Comparison of ENCODE assay signal across 12 mouse cellular contexts in the genomic region with DNA sequence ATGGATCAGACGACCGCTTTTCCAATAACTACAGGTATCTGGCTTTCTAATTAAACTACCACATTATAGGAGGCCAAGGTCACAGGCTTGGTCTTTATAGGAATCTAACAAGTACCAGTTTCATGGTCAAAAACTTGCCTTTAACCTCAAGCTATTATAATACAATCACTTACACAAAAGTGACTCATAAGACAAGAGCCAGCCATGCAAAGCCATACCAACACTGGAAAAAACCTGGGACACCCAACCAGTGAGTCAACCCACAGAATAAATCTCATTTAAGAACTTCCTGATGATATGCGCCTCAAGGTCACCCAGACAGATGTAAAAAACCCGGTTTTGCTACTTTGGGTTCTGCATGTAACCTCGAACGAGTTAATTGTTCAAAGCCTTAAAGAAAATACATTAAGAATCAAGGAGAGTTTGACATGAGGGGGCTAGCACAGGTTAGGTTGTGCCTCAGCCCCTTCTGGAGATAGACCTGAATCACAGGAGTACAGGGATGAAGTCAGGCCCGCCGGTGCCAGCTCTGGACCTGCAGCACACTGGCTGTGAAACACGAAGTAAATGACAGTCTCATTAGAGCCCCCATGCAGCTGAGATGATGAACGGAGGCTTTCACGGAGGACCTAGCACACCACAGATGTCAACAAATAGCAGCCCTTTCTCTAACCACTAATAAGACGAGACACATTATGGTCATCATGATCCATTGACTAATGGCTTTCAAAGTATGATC. TPM values are rescaled to one million over a fixed set of nuclear protein-coding genes. Genes with fewer than 3 reads are reported as not detected.
A peak's percentile ranks its signal among the peaks of the same experiment; 100 is the strongest.
DNase-seq lines count a peak whose midpoint lies in the region; ATAC-seq and TF ChIP-seq lines count a peak whose summit lies in the region.
"Had no signal": no experiment of that assay in that cellular context is flagged by ENCODE, and none has a peak within 500 bp of the region (broad histone marks: within the 10 kb centered on the region; RNA-seq: fewer than 3 reads in every experiment).

No protein-coding gene starts in this region.

- 0 out of 2 replicates have a peak, but pooled peaks cover 2% of the 10 kb centered on the region for H3K36me3 ChIP-seq in hindbrain, embryonic 12.5 days
- H3K36me3 ChIP-seq in hindbrain, embryonic 10.5 days, result no peaks in the 10 kb centered on the region
- H3K36me3 ChIP-seq in liver, embryonic 12.5 days, result peaks cover 30% of the 10 kb centered on the region
- no peaks in the 10 kb centered on the region for H3K36me3 ChIP-seq in myocyte (ENCODE audit: control insufficient read depth, insufficient read depth)
- no peaks in the 10 kb centered on the region for H3K36me3 ChIP-seq in kidney, embryonic 15.5 days
- H3K36me3 ChIP-seq: embryonic facial prominence, embryonic 13.5 days had no signal

- TF ChIP-seq CTCF in Patski (IDR thresholded peaks at IDR 0.05), result no peak

- H3ac ChIP-seq in myocyte (ENCODE audit: control insufficient read depth, insufficient read length), result no peak overlapping the region

- H3K4me1 ChIP-seq in hindbrain, embryonic 12.5 days, result peaks cover 33% of the 10 kb centered on the region
- H3K4me1 ChIP-seq in hindbrain, embryonic 10.5 days (replicated peaks), result peaks cover 30% of the 10 kb centered on the region
- H3K4me1 ChIP-seq in liver, embryonic 12.5 days, result peaks cover 78% of the 10 kb centered on the region
- H3K4me1 ChIP-seq in kidney, embryonic 15.5 days, result peaks cover 16% of the 10 kb centered on the region

- in situ Hi-C loops in Patski (cut with MboI; ENCODE audit: low pct_unique_long_range_greater_than_20kb), result loop anchor here (5.0 kb wide), 1 partner anchor 75 kb away; no protein-coding TSS in a partner anchor

- peak overlapping the region; percentile 65 for H3K4me2 ChIP-seq in hindbrain, embryonic 12.5 days (replicated peaks)
- peak overlapping the region; percentile 84 for H3K4me2 ChIP-seq in liver, embryonic 12.5 days
- peak overlapping the region; percentile 55 for H3K4me2 ChIP-seq in myocyte (ENCODE audit: low read depth)
- H3K4me2 ChIP-seq in kidney, embryonic 15.5 days, result no peak overlapping the region
- H3K4me2 ChIP-seq: lung, embryonic 14.5 days had no signal

- peaks cover 50% of the 10 kb centered on the region for H3K79me2 ChIP-seq in myocyte (ENCODE audit: control insufficient read depth, insufficient read depth)

- no peak overlapping the region for H3K9ac ChIP-seq in hindbrain, embryonic 12.5 days
- H3K9ac ChIP-seq in liver, embryonic 12.5 days, result peak overlapping the region; percentile 100
- H3K9ac ChIP-seq in kidney, embryonic 15.5 days, result no peak overlapping the region
- H3K9ac ChIP-seq: embryonic facial prominence, embryonic 13.5 days; lung, embryonic 14.5 days had no signal

- H3K27ac ChIP-seq in hindbrain, embryonic 12.5 days, result 0 out of 2 replicates have a peak overlapping the region, but pooled peaks have one; percentile 35
- H3K27ac ChIP-seq in hindbrain, embryonic 10.5 days, result no peak overlapping the region
- H3K27ac ChIP-seq in liver, embryonic 12.5 days, result peak overlapping the region; percentile 99
- no peak overlapping the region for H3K27ac ChIP-seq in kidney, embryonic 15.5 days
- H3K27ac ChIP-seq: embryonic facial prominence, embryonic 13.5 days; gastrocnemius, adult 2 months had no signal

- WGBS in hindbrain, embryonic 12.5 days, result 76% methylated on average over 12 of the region's 12 CpGs
- WGBS in hindbrain, embryonic 10.5 days, result 85% methylated on average over 12 of the region's 12 CpGs
- 59% methylated on average over 12 of the region's 12 CpGs for WGBS in liver, embryonic 12.5 days (ENCODE audit: insufficient replicate concordance)
- WGBS in kidney, embryonic 15.5 days, result 76% methylated on average over 12 of the region's 12 CpGs

- TF ChIP-seq POLR2A in myocyte (IDR thresholded peaks at IDR 0.05; ENCODE audit: insufficient read length, low read depth), result no peak

- CTCF ChIA-PET in Patski (lab: Charles Lee), result no interaction called here

- H3K4me3 ChIP-seq in hindbrain, embryonic 12.5 days, result no peak overlapping the region
- no peak overlapping the region for H3K4me3 ChIP-seq in hindbrain, embryonic 10.5 days
- H3K4me3 ChIP-seq in liver, embryonic 12.5 days, result peak overlapping the region; percentile 98
- no peak overlapping the region for H3K4me3 ChIP-seq in myocyte
- H3K4me3 ChIP-seq in kidney, embryonic 15.5 days (replicated peaks), result no peak overlapping the region
- H3K4me3 ChIP-seq: embryonic facial prominence, embryonic 13.5 days; gastrocnemius, adult 2 months had no signal

- DNase-seq in hindbrain, embryonic 10.5 days (ENCODE audit: low spot score), result no peak
- DNase-seq in Patski (ENCODE audit: low read depth, low spot score), result peak; percentile 44
- no peak for DNase-seq in cerebellum, adult 9-10 months
- DNase-seq: cerebellum, adult 2 months; gastrocnemius, adult 2 months; lung, embryonic 14.5 days; right cerebral cortex, postnatal 25 days had no signal

- H3K27me3 ChIP-seq in hindbrain, embryonic 12.5 days, result no peaks in the 10 kb centered on the region
- H3K27me3 ChIP-seq in hindbrain, embryonic 10.5 days (ENCODE audit: insufficient read depth, poor library complexity, severe bottlenecking), result no peaks in the 10 kb centered on the region
- H3K27me3 ChIP-seq in Patski, result no peaks in the 10 kb centered on the region
- no peaks in the 10 kb centered on the region for H3K27me3 ChIP-seq in liver, embryonic 12.5 days (replicated peaks)
- H3K27me3 ChIP-seq in myocyte (ENCODE audit: control insufficient read depth, insufficient read depth, insufficient read length), result no peaks in the 10 kb centered on the region
- H3K27me3 ChIP-seq in kidney, embryonic 15.5 days, result peaks cover 2% of the 10 kb centered on the region; the same call in 1 of the 2 replicates
- H3K27me3 ChIP-seq: embryonic facial prominence, embryonic 13.5 days had no signal

- POLR2A ChIA-PET in Patski (lab: Charles Lee), result no interaction called here

- H3K9me3 ChIP-seq in hindbrain, embryonic 12.5 days (replicated peaks), result no peaks in the 10 kb centered on the region
- H3K9me3 ChIP-seq in hindbrain, embryonic 10.5 days, result no peaks in the 10 kb centered on the region
- H3K9me3 ChIP-seq in liver, embryonic 12.5 days (replicated peaks), result no peaks in the 10 kb centered on the region
- no peaks in the 10 kb centered on the region for H3K9me3 ChIP-seq in kidney, embryonic 15.5 days (replicated peaks)
- H3K9me3 ChIP-seq: embryonic facial prominence, embryonic 13.5 days had no signal

- no peak for ATAC-seq in hindbrain, embryonic 12.5 days (ENCODE audit: low FRiP score)
- peak; percentile 38 for ATAC-seq in Patski
- ATAC-seq in liver, embryonic 12.5 days, result no peak
- ATAC-seq in kidney, embryonic 15.5 days (replicated peaks; ENCODE audit: low FRiP score), result no peak

TF ChIP-seq in myocyte, 11 proteins besides CTCF, POLR2A, EP300 and RAD21:
- no peak for TF ChIP-seq TCF3 (IDR thresholded peaks at IDR 0.05; ENCODE audit: insufficient read length, low read depth)
- no peak for TF ChIP-seq POLR2AphosphoS2 (IDR thresholded peaks at IDR 0.05; ENCODE audit: insufficient read length, low read depth)
- no peak for TF ChIP-seq MYOD1 (IDR thresholded peaks at IDR 0.05; ENCODE audit: control insufficient read depth in 1 of 3, insufficient read length in 2 of 3, low read depth in 2 of 3)
- TF ChIP-seq USF1 (IDR thresholded peaks at IDR 0.05; ENCODE audit: low read depth), result no peak

RNA-seq across cellular contexts. Expression of a gene that starts 3.5 kb away (rescaled TPM):
- 89.0 and 95.7 TPM in 2 replicates for polyA plus RNA-seq in hindbrain, embryonic 12.5 days (2016; fragmentation: Nextera tagmentation; extraction: Ambion mirVana)
- 32.9 and 40.4 TPM in 2 replicates for polyA plus RNA-seq in hindbrain, embryonic 10.5 days (2016; fragmentation: Nextera tagmentation; extraction: Ambion mirVana)
- 59.1 TPM for polyA plus RNA-seq in Patski (2021)
- 137 and 141 TPM in 2 replicates for polyA plus RNA-seq in liver, embryonic 12.5 days (2016; fragmentation: Nextera tagmentation; extraction: Ambion mirVana)
- 16.2 TPM for polyA plus RNA-seq in myocyte (2012; fragmentation: generic; extraction: Trizol)
- polyA plus RNA-seq in kidney, embryonic 15.5 days (2015; fragmentation: Nextera tagmentation; extraction: Ambion mirVana), result 21.1 and 22.7 TPM in 2 replicates

Comparison
In these comparisons a context has a peak if more than half of its experiments do, and no peak if none do; other contexts are left out.
1. H3K27ac ChIP-seq: peak in hindbrain, embryonic 12.5 days (single experiment) and liver, embryonic 12.5 days (single experiment); none in hindbrain, embryonic 10.5 days (single experiment) and kidney, embryonic 15.5 days (single experiment).